Mouse (Mus musculus): Measurements from ENCODE around the gene Antxr1. TPM values are rescaled to one million over a fixed set of nuclear protein-coding genes. Genes with fewer than 3 reads are reported as not detected.

Antxr1 gene
- polyA plus RNA-seq, 1 experiment from 2014 or later: 4.3 TPM

GRCm38 (mm10) chr6:87143594-87143993 is 192.0 kb downstream of the Antxr1 start:
- Histone ChIP-seq H3K9ac (no peak overlapping the region), H3K4me1 (no peaks in the 10 kb centered on the region), H3K36me3 (replicated peaks) (no peaks in the 10 kb centered on the region), H3K27me3 (no peaks in the 10 kb centered on the region), H3K4me2 (no peak overlapping the region), H3K27ac (no peak overlapping the region), H3K4me3 (replicated peaks) (no peak overlapping the region), H3K9me3 (no peaks in the 10 kb centered on the region)
- WGBS: 76% methylated on average over 13 of the region's 13 CpGs
- no peak for ATAC-seq (ENCODE audit: low FRiP score)

- H3K36me3 ChIP-seq (replicated peaks): no peaks in the 10 kb centered on the region
- WGBS: 86% methylated on average over 5 of the region's 5 CpGs
- H3K27ac ChIP-seq: no peak overlapping the region
- H3K4me3 ChIP-seq (replicated peaks): no peak overlapping the region
- no peak overlapping the region for H3K9ac ChIP-seq
- no peaks in the 10 kb centered on the region for H3K9me3 ChIP-seq
- no peak overlapping the region for H3K4me2 ChIP-seq
- ATAC-seq (ENCODE audit: low FRiP score): no peak
- no peaks in the 10 kb centered on the region for H3K4me1 ChIP-seq
- H3K27me3 ChIP-seq: no peaks in the 10 kb centered on the region
These were observed 193.4 kb downstream of the Antxr1 start for GRCm38 (mm10) chr6:87142239-87142638.

GRCm38 (mm10) chr6:87139796-87140553 is 195.6 kb downstream of the Antxr1 start:
- no peaks in the 10 kb centered on the region for H3K4me1 ChIP-seq
- no peak overlapping the region for H3K9ac ChIP-seq
- no peak overlapping the region for H3K4me3 ChIP-seq (replicated peaks)
- WGBS: 76% methylated on average over 12 of the region's 12 CpGs
- no peak overlapping the region for H3K27ac ChIP-seq
- ATAC-seq (ENCODE audit: low FRiP score): no peak
- H3K4me2 ChIP-seq: no peak overlapping the region
- peaks cover 13% of the 10 kb centered on the region; the same call in 1 of the 2 replicates for H3K36me3 ChIP-seq (replicated peaks)
- H3K9me3 ChIP-seq: no peaks in the 10 kb centered on the region
- H3K27me3 ChIP-seq: no peaks in the 10 kb centered on the region

- 93% methylated on average over 5 of the region's 5 CpGs for WGBS
- Histone ChIP-seq H3K9me3 (no peaks in the 10 kb centered on the region), H3K27ac (no peak overlapping the region), H3K9ac (no peak overlapping the region), H3K4me2 (no peak overlapping the region), H3K27me3 (no peaks in the 10 kb centered on the region), H3K36me3 (replicated peaks) (peaks cover 13% of the 10 kb centered on the region; the same call in 1 of the 2 replicates), H3K4me1 (no peaks in the 10 kb centered on the region), H3K4me3 (replicated peaks) (no peak overlapping the region)
- ATAC-seq (ENCODE audit: low FRiP score): no peak
These were observed 197.1 kb downstream of the Antxr1 start for GRCm38 (mm10) chr6:87138479-87138878.

GRCm38 (mm10) chr6:87133966-87134546 is 201.6 kb downstream of the Antxr1 start:
- no peak for ATAC-seq (ENCODE audit: low FRiP score)
- Histone ChIP-seq H3K27ac (no peak overlapping the region), H3K4me2 (no peak overlapping the region), H3K36me3 (replicated peaks) (peaks cover 13% of the 10 kb centered on the region; the same call in 1 of the 2 replicates), H3K27me3 (no peaks in the 10 kb centered on the region), H3K9ac (no peak overlapping the region), H3K4me1 (no peaks in the 10 kb centered on the region), H3K9me3 (no peaks in the 10 kb centered on the region), H3K4me3 (replicated peaks) (no peak overlapping the region)
- 75% methylated on average over 12 of the region's 12 CpGs for WGBS

GRCm38 (mm10) chr6:87133520-87133919 is 202.1 kb downstream of the Antxr1 start:
- H3K4me2 ChIP-seq: no peak overlapping the region
- whole genome bisulfite sequencing: 92% methylated on average over 3 of the region's 3 CpGs
- no peaks in the 10 kb centered on the region for H3K27me3 ChIP-seq
- no peak overlapping the region for H3K27ac ChIP-seq
- no peak overlapping the region for H3K4me3 ChIP-seq (replicated peaks)
- H3K36me3 ChIP-seq (replicated peaks): peaks cover 13% of the 10 kb centered on the region; the same call in 1 of the 2 replicates
- ATAC-seq (ENCODE audit: low FRiP score): no peak
- H3K4me1 ChIP-seq: no peaks in the 10 kb centered on the region
- H3K9me3 ChIP-seq: no peaks in the 10 kb centered on the region
- H3K9ac ChIP-seq: no peak overlapping the region

GRCm38 (mm10) chr6:87131078-87131477 is 204.5 kb downstream of the Antxr1 start:
- Histone ChIP-seq H3K4me3 (replicated peaks) (no peak overlapping the region), H3K9me3 (no peaks in the 10 kb centered on the region), H3K4me2 (no peak overlapping the region), H3K9ac (no peak overlapping the region), H3K36me3 (replicated peaks) (peaks cover 5% of the 10 kb centered on the region; the same call in 1 of the 2 replicates), H3K27ac (no peak overlapping the region), H3K4me1 (no peaks in the 10 kb centered on the region), H3K27me3 (no peaks in the 10 kb centered on the region)
- 72% methylated on average over 1 of the region's 1 CpGs for WGBS
- ATAC-seq (ENCODE audit: low FRiP score): no peak

GRCm38 (mm10) chr6:87130628-87131027 is 205.0 kb downstream of the Antxr1 start:
- H3K9ac ChIP-seq: no peak overlapping the region
- H3K4me1 ChIP-seq: no peaks in the 10 kb centered on the region
- H3K36me3 ChIP-seq (replicated peaks): peaks cover 1% of the 10 kb centered on the region; the same call in 1 of the 2 replicates
- H3K4me3 ChIP-seq (replicated peaks): no peak overlapping the region
- H3K27ac ChIP-seq: no peak overlapping the region
- no peak overlapping the region for H3K4me2 ChIP-seq
- WGBS: over 99% methylated on average over 7 of the region's 7 CpGs
- H3K27me3 ChIP-seq: no peaks in the 10 kb centered on the region
- H3K9me3 ChIP-seq: no peaks in the 10 kb centered on the region
- ATAC-seq (ENCODE audit: low FRiP score): no peak

GRCm38 (mm10) chr6:87129861-87130260 is 205.8 kb downstream of the Antxr1 start:
- Histone ChIP-seq H3K9ac (no peak overlapping the region), H3K4me2 (no peak overlapping the region), H3K36me3 (replicated peaks) (no peaks in the 10 kb centered on the region), H3K27me3 (no peaks in the 10 kb centered on the region), H3K4me1 (no peaks in the 10 kb centered on the region), H3K4me3 (replicated peaks) (no peak overlapping the region), H3K27ac (no peak overlapping the region), H3K9me3 (no peaks in the 10 kb centered on the region)
- no peak for ATAC-seq (ENCODE audit: low FRiP score)
- 96% methylated on average over 8 of the region's 8 CpGs for WGBS

- H3K36me3 ChIP-seq (replicated peaks): no peaks in the 10 kb centered on the region
- H3K9ac ChIP-seq: no peak overlapping the region
- H3K4me1 ChIP-seq: no peaks in the 10 kb centered on the region
- no peaks in the 10 kb centered on the region for H3K27me3 ChIP-seq
- no peak for ATAC-seq (ENCODE audit: low FRiP score)
- WGBS: 67% methylated on average over 8 of the region's 8 CpGs
- no peak overlapping the region for H3K27ac ChIP-seq
- no peak overlapping the region for H3K4me3 ChIP-seq (replicated peaks)
- H3K4me2 ChIP-seq: no peak overlapping the region
- no peaks in the 10 kb centered on the region for H3K9me3 ChIP-seq
These were observed 208.4 kb downstream of the Antxr1 start for GRCm38 (mm10) chr6:87127049-87127753.

- H3K4me2 ChIP-seq: no peak overlapping the region
- no peak overlapping the region for H3K9ac ChIP-seq
- no peaks in the 10 kb centered on the region for H3K9me3 ChIP-seq
- no peak overlapping the region for H3K27ac ChIP-seq
- no peaks in the 10 kb centered on the region for H3K4me1 ChIP-seq
- no peaks in the 10 kb centered on the region for H3K36me3 ChIP-seq (replicated peaks)
- 90% methylated on average over 4 of the region's 4 CpGs for WGBS
- ATAC-seq (ENCODE audit: low FRiP score): no peak
- H3K4me3 ChIP-seq (replicated peaks): no peak overlapping the region
- no peaks in the 10 kb centered on the region for H3K27me3 ChIP-seq
These were observed 211.6 kb downstream of the Antxr1 start for GRCm38 (mm10) chr6:87123973-87124372.

GRCm38 (mm10) chr6:87123406-87123805 is 212.2 kb downstream of the Antxr1 start:
- no peaks in the 10 kb centered on the region for H3K9me3 ChIP-seq
- no peak overlapping the region for H3K27ac ChIP-seq
- no peaks in the 10 kb centered on the region for H3K4me1 ChIP-seq
- no peak overlapping the region for H3K9ac ChIP-seq
- H3K4me2 ChIP-seq: no peak overlapping the region
- ATAC-seq (ENCODE audit: low FRiP score): no peak
- WGBS: 89% methylated on average over 6 of the region's 6 CpGs
- H3K36me3 ChIP-seq (replicated peaks): no peaks in the 10 kb centered on the region
- H3K27me3 ChIP-seq: no peaks in the 10 kb centered on the region
- H3K4me3 ChIP-seq (replicated peaks): no peak overlapping the region
